Mouse (Mus musculus): ENCODE measurements around the gene Cib1. TPM values are rescaled to one million over a fixed set of nuclear protein-coding genes. Genes with fewer than 3 reads are reported as not detected.

Cib1 gene
- 65.0 and 67.2 TPM in 2 replicates for total RNA-seq (2015)
- total RNA-seq (2017): 32.7 and 43.8 TPM in 2 replicates

DNA sequence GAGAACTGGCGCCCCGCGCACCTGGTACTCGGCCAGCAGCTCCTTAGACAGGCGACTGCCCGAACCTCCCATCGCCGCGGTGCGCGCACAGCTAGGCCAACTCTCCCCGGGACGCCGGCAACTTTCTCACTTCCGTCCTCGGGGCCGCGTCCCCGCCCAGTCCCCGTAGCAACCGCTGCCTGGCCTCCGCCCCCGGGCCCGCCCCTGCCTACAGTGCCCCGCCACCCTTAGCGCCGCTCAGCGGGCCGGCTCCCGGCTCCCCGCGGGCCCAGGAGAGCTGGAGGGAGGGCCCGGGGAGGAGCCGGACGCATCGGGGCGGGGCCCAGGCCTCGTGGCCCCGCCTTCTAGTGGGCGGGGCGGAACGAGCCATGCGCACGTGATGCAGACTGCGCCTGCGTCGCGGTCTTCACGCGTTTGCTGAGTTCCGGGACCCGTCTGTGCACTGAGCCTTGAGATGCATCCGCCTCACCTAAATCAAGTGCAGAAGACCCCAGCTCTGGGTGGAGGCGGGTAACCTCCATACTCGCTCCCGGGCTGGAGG is at the start of gene Cib1, which contains the start of gene Gdpgp1:
Gene Cib1 (minus strand): TSS at position 325 of the 541 bp plus-strand sequence.
Gene Gdpgp1 (plus strand): TSS at position 377 of the 541 bp plus-strand sequence.
- peak; percentile 92 for ATAC-seq (replicated peaks; ENCODE audit: poor library complexity)

DNA sequence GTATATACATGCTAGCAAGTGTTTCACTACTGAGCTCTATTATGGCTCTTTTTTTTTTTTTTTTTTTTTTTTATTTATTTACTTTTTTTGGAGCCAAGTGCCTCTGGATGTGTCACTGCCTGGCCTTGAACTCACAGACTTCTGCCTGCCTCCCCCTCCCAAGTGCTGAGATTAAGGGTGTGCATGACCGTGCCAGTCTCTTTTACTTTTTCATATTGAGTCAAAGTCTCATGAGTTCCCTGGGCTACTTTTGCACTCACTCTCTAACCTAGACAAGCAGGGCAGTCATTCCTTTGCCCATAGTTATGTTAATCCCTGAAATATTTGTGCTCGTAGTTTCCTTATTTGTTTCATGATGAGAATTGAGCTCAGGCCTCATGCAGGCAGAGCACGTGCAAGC is 49.0 kb upstream of the Cib1 start:
- no peak for ATAC-seq (replicated peaks; ENCODE audit: poor library complexity)

DNA sequence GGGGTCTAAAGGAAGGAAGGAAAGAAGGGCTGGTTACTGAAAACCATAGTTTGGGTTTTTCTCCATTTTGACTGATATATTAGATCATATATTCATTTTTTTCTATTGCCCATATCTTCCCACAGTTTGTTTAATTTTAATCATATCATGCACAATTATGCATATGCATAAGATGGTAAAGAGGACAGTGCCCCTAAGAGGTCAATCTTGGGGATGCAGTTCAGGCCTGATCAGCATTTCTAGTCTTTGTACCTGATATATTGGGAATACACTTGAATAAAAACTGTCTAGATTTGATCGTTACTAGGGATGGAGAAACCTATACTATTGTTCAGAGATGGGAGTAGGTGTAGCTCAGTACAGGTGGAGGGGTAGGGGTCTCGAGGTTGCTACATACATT is 48.4 kb upstream of the Cib1 start:
- no peak; the same call in 1 of the 2 replicates for ATAC-seq (replicated peaks; ENCODE audit: poor library complexity)

DNA sequence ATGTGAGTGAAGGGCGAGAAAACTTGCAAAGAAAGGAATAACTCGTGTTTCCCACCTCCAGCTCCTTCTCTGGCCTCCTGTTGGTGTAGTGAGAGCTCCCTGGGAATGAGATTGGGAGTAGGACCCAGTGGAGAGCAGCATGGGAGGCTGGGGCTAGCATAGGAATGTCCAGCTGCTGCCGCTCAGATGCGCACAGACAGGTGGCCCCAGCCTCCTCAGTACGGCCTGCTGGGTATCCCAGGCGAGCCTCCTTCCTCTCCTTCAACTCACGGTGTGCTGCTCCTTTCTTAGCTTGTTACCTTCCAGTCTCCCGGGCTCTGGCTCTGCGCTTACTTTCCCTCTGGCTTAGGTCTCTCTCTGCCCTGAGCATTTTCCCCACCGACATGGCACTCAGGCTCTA is 47.4 kb upstream of the Cib1 start:
- ATAC-seq (replicated peaks; ENCODE audit: poor library complexity): no peak

DNA sequence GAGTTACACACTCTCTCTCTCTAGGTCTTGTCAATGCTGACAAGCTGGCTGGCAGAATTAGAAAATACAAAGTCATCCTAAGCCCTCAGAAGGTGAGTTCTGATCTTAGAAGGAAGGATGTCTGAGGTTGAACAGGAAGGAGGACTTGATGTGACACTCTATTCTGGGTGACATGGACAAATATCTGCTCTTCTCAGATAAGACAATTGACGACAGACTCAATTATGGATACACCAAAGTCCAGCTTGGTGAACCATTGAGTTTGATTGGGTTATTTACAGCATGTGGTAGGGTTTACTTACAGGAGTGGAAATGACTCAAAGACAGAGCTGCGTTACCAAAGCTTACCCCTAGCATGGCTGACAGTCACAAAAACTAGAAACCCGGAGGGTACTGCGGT is 43.8 kb upstream of the Cib1 start:
- no peak for ATAC-seq (replicated peaks; ENCODE audit: poor library complexity)

DNA sequence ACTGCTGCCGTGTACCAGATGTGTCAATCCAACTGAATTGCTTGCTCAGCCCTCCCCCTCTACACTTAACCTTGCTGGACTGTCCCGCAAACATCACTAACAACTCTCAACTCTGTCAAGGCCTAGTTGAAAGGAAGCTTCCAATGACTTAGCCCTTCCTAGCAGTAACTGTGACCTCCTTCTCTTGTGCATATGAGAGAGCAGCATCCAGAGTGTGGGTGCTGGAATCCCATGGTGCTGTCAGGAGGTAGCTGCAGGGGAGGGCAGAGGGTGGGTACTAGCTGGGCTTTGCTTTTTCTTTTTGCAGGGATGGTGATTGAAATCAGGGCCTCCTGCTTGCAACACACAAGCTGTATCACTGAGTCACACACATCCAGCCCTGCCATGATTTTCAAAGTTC is 40.8 kb upstream of the Cib1 start:
- ATAC-seq (replicated peaks; ENCODE audit: poor library complexity): no peak

DNA sequence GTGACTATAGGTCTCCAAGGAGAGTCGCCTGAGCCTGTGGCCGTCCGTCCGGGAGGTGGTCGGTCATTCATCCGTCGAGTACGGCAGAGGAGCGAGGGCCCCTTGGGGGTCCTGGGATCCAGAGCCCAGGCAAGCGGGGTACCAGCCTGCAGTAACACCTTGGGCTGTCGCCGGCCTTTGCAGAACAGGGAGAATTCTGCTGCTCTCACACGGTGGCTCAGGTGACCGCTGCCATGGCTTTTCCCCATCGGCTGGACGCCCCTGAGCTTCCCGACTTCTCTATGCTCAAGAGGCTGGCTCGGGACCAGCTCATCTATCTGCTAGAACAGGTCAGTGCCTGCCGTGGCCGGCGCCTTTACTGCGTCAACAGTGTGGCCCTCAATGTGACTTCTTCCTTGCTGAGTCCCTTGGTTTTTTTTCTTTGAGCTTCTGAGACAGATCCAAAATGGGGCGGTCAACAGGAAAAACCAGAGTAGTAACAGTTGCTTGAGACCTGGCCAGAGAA is 37.2 kb upstream of the Cib1 start:
- peak; percentile 54 for ATAC-seq (replicated peaks; ENCODE audit: poor library complexity)

DNA sequence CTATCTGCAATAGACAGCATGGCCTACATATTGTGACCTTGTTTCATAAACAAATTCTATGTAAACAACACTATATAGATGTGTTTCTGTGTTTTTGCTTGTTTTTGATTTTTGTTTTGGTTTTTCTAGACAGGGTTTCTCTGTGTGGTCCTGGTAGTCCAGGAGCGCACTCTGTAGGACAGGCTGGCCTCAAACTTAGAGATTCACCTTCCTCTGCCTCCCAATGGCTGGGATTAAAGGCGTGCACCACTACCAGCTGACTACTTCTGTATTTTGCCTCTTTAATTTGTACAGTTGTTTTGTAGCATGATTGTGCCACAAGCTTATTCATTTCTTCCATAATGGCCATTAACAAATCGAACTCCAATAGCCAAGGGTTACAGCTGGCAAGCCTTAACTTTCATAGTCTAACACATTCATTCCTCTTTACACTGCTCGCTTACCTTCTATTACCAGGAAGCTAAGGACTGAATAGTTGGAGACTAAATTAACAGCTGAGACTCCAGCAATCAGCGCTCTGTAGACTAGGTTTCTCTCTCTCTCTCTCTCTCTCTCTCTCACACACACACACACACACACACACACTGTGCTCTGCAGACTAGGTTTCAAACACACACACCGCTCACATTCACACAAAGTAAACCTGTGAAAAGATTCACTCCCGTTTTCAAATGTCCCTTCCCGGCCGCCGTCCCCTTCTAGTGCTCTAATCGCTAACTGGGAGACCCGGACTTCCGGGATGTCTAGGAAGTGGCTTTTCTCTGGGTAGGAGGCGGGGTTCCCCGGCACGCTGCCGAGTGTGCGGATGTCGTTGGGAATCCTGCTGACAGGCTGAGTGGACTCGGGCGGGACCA is 36.5 kb upstream of the Cib1 start, which contains the start of gene Vps33b:
Gene Vps33b (plus strand): TSS at position 753 of the 854 bp plus-strand sequence.
- ATAC-seq (replicated peaks; ENCODE audit: poor library complexity): peak; percentile 97

DNA sequence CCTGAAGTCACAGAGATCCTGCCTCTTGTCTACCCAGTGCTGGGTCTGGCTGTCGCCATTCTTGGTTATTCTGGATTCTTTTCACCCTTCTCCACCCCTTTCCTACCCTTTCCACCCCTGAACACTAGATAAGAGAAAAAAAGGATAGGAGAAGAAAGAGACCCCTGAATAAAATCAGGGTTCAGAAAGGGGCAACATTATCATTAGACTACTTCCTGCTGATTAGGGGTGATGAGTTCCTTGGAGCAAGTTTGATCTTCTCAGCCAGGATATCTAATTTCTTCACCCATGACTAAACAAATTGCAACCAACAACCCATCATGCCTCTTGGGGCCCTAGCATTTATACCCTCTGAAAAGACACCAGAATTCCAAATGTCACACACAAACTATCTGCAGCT is 35.2 kb upstream of the Cib1 start:
- ATAC-seq (replicated peaks; ENCODE audit: poor library complexity): no peak

DNA sequence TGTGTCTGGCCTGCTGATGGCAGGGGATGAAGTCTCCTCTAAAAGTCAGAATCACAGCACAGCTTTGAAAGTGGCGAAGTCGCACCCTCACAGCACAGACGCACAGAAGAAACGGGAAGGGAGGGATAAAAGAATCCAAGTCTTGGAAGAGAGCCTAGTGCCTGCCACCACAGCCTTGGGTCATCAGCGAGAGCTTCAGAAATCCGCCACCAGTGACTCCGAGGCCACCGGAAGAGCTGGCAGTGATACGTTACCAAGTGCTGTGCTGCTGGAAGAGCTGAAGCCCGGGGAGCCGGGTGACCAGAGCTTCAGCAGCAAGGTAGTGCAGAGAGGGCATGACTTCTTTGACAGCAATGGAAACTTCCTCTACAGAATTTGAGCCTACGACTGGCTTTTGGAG is 32.0 kb upstream of the Cib1 start:
- no peak for ATAC-seq (replicated peaks; ENCODE audit: poor library complexity)

DNA sequence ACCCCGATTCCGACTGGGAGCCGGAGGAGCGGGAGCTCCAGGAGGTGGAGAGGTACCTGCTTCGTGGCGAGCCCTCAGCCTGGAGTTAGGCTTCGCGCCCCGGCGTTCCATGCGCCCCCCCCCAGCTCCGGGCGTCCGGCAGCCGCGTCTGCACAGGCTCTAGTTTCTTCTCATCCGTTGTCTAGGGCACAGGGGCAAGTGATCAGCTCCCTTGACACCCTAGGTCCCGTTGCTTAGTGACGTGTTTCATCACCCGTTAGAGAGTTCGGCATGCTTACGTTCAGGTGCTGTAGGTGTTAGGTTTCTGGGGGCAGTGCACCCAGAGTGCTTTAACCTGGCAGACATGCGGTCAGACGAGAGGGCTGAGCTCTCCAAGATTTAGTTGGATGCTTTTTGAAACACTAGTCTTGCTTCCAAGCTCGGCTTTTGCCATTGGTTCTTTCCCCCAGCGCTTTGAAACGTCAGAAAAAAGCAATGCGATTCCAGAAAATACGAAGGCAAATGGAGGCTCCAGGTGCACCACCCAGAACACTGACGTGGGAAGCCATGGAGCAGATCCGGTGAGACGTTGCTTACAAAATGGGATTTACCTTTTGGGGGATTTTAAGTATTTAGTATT is 28.9 kb upstream of the Cib1 start:
- peak; percentile 52 for ATAC-seq (replicated peaks; ENCODE audit: poor library complexity)

DNA sequence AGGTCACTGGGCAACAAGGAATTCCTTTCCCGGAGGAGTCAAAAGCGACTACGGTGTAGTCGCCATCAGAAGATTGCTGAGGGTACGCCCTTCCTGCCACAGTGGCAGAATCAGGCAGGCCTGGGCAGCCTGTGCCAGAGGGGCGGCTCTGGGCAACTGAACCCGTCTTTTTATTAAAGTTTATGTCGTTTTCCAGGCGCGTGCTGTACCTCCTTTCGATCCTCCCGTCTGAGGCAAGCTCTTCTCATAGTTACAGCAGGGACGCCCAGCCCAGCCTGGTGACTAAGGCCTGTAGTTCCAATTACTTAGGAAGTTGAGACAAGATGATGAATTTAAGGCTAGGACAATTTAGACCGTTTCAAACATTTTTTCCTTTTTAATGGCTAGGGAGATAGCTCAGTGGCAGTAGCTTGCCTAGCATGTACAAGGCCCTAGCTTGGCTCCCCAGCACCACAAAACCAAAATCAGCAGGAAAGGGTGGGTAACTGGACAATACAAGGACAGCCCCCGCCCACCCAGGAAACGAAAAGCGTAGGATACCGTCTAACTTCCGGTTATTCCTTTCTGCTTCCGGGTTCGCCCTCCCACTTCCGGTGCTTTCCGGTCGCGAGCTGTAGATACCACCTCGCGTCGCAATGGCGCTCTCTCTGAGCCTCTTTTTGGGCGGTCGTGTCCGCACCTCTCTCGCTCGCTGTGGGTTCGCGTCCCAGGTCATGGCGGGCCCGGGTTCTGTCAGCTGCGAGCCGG is 28.2 kb upstream of the Cib1 start, which contains the start of gene Ngrn:
Gene Ngrn (plus strand): TSS at position 591 of the 747 bp plus-strand sequence.
- peak; percentile 95 for ATAC-seq (replicated peaks; ENCODE audit: poor library complexity)

DNA sequence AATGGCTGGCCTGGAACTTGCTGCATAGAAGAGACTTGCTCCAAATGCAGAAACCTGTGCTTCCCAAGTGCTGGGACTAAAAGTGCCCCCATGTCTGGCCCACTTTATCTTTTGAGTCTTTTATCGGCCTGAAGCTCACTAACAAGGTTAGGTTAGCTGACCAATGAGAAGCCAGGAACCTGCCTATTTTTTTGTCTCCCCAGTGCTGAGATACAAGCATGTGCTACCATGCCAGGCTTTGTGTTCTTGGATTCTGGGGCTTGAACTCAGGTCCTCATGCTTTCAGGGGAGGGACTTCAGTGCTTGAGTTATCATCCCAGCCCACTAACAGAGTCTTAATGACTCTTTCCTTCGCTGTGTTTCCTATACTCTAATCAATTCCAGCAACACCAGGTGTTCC is 25.1 kb upstream of the Cib1 start:
- ATAC-seq (replicated peaks; ENCODE audit: poor library complexity): no peak

DNA sequence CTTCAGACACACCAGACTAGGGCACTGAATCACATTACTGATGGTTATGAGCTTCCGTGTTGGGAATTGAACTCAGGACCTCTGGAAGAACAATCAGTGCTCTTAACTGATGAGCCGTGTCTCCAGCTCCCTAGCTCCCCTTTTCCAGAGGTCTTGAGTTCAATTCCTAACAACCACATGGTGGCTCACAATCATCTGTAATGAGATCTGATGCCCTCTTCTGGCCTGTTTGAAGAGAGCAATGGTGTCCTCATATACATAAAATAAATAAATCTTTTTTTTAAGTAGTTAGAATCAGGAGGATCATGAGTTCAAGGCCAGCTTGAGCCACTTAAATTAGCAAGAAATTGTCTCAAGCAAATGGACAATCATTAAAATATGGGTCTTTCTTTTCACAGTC is 23.4 kb upstream of the Cib1 start:
- no peak for ATAC-seq (replicated peaks; ENCODE audit: poor library complexity)

DNA sequence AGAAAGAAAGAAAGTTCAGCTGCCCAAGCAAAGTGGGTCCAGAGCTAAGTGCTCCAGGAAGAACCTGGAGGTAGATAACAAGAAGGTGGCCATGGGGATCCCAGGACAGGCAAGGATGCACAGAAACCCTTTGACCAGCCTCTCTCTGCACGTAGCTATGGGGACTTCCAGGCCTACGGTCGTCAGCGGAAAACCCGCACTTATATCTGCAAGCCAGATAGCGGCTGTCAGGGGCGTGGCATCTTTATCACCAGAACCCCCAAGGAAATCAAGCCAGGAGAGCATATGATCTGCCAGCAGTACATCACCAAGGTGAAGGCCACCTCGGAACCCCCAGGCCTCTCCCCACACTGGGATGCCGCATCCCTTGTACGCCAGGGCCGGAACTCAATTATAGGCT is 20.3 kb upstream of the Cib1 start:
- peak; percentile 54 for ATAC-seq (replicated peaks; ENCODE audit: poor library complexity)

DNA sequence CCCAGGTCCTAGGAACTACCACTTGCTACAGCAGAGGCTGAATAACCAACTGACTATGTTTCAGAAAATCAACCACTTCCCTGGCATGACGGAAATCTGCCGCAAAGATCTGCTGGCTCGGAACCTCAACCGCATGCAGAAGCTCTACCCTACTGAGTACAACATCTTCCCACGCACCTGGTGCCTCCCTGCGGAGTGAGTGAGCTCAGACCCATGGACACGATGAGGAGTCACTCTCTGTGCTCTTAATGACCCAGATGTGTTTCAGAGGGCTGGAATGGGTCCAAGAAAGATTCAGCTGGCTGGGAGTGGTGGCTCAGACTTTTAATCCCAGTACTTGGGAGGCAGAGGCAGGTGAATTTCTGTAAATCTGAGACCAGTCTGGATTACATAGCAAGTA is 19.8 kb upstream of the Cib1 start:
- ATAC-seq (replicated peaks; ENCODE audit: poor library complexity): no peak

DNA sequence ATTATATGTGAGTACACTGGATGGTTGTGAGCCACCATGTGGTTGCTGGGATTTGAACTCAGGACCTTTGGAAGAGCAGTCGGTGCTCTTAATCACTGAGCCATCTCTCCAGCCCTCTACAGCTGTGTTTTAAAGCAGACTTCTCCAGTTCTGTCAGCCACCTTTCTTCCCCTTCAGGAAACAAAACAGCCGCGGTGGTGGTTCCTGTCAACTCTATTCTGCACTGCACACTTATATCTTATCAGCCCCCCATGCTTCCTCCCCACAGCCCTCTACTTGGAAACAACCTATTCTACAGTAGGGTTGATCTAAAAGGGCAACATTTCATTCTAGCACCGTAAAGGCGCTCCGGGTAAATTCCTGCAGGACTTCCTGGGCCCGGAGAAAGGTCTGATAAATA is 14.2 kb upstream of the Cib1 start:
- no peak for ATAC-seq (replicated peaks; ENCODE audit: poor library complexity)

DNA sequence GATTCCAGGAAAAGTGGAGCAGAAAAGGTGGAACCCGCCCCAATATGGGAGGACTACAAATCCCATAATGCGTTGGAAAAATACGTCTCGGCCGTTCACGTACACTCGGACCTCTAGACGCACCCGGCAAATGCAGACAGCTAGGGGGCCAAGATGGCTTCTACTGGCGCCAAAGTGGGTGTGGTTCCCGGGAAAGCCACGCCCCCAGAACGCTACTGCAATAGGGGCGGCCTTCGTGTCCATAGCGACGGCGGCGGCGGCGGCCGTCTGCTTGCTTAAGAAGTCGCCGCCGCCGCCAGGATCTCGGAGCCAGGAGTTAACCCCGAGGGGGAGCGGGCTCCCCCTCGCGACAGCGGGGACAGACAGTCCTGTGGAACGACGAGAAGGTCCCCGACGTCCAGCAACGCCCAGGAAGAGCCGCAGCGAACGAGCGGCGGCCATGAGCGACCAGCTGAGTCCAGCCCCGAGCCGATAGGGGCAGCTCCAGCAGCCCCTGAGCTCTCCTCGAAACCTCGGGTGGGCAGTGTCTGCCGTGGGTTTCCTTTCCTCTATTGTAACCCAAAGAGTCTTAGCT is 13.6 kb upstream of the Cib1 start, which contains the start of gene Ttll13:
Gene Ttll13 (plus strand): TSS at position 229 of the 574 bp plus-strand sequence.
- ATAC-seq (replicated peaks; ENCODE audit: poor library complexity): peak; percentile 98

DNA sequence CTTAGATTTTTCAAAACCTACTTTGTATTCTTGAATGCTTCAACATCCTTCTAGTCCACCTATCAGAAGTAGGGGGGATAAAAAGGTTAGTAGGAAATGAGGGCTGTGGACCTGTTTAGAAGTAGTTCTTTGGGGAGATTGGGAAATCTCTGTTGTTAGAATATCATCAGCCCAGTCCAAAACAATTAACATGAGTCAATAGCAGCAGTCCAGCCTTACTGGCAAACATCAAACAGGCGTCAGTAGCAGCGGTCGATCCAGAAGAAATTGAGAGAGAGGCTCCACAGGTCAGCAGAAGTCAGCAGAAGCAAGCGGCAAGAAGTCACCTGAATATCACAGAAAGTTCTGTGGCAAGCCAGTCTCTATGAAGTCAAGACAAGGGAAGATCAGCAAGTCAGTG is 12.2 kb upstream of the Cib1 start:
- no peak for ATAC-seq (replicated peaks; ENCODE audit: poor library complexity)

DNA sequence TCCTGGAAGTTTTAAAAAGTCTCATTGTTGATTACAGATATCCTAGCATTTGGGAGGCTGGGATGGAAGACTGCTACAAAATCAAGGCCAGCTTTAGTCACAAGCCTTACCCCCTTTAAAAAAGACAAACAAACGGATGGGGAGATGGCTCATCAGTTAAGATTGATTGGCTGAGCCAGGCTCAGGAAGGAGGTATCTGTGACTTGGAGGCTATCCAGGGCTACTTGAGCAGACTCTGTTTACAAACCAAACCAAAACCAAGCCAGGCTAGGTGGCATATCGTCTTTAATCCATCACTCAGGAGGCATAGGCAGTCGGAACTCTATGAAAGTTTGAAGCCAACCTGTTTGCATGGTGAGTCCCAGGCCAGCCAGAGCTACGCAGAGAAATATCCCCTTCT is 9.0 kb upstream of the Cib1 start:
- ATAC-seq (replicated peaks; ENCODE audit: poor library complexity): no peak

DNA sequence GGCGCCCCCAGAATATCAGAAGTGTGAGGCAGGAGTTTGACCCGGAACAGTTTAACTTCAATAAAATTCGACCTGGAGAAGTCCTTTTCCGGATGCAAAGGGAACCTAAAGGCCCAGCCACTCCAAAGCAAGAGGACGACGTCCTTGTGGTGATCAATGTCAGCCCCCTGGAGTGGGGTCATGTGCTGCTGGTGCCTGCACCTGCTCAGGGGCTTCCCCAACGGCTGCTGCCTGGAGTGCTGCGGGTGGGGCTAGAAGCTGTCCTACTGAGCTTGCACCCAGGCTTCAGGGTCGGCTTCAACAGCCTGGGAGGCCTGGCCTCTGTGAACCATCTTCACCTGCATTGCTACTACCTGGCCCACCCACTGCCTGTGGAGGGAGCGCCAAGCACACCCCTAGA is 5.9 kb upstream of the Cib1 start:
- no peak for ATAC-seq (replicated peaks; ENCODE audit: poor library complexity)

Measured in megakaryocyte progenitor cell, adult 5-6 weeks (primary cell).